Mouse (Mus musculus): ENCODE measurements around the gene Ccnb1.

DNA sequence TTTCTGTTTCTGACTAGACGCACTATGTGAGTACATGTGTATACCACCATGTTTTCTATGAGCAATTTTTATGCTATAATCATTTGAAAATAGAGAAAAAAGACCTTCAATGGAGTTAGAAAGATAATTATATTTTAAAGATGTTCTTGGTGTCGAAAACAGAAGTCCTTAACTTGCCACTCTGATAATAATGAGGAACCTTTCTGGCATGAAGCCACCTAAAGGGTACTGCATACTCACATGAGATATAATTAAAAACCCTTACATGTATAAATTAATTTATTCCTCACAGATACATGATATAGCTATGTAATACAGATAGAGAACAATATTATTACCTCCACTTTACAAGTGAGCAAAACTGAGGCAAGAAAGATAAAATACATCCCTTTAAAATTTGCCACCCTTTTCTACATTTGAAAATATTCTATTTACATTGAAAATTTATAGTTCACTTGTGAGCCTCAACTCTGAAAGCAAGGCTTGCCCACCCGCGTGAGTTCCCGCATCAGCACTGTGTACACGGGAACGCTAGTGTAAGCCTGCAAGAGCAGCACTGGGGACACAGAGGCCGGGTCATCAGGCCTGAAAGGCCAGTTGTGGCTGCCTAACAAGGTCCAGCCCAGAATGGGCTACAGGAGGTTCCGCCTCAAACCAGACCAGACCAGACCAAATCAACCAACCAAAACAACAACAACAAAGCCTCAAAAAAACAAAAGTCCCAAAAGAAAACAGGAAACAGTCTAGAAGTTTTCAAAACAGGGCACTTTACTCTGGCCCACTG, 39.4 kb upstream of the Ccnb1 start:
- no peak for TF ChIP-seq CTCF (IDR thresholded peaks at IDR 0.05; ENCODE audit: borderline replicate concordance, extremely low read depth, insufficient read depth, insufficient read length)
- TF ChIP-seq POLR2A (IDR thresholded peaks at IDR 0.05; ENCODE audit: borderline replicate concordance, extremely low read depth, insufficient read depth, insufficient read length, poor library complexity, severe bottlenecking): no peak

Measured in brain, embryonic 14.5 days (tissue).